ENCODE assay signal across 21 mouse cellular contexts in the genomic region with DNA sequence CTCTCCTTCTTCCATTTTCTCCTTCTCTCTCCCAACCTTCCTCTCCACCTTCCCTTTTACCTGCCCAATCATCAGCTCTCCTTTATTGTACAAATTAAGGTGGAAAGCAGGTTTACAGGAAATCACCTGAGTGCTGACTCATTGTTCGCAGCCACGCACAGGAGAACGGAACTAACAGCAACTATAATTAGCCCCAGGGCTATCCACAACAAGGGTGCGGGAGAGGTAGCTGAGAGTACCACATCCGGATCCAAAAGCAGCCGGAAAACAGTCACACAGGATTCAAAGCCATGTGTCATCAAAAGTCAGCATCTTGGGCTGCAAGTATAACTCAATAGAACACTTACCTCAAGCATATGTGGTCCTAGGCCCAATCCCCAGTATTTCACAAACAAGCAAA. TPM values are rescaled to one million over a fixed set of nuclear protein-coding genes. Genes with fewer than 3 reads are reported as not detected.
DNase-seq lines count a peak whose midpoint lies in the region; ATAC-seq lines count a peak whose summit lies in the region.
"Had no signal": no experiment of that assay in that cellular context is flagged by ENCODE, and none has a peak within 500 bp of the region (broad histone marks: within the 10 kb centered on the region; RNA-seq: fewer than 3 reads in every experiment).

No protein-coding gene starts in this region.

- no peaks in the 10 kb centered on the region for H3K27me3 ChIP-seq in kidney, embryonic 14.5 days (ENCODE audit: control insufficient read depth, insufficient read depth, low read length)
- H3K27me3 ChIP-seq: hindbrain, embryonic 13.5 days; liver, embryonic 13.5 days; lung, embryonic 15.5 days; midbrain, embryonic 13.5 days had no signal

- H3K9me3 ChIP-seq in kidney, embryonic 14.5 days (ENCODE audit: control insufficient read depth, low read length): no peaks in the 10 kb centered on the region
- H3K9me3 ChIP-seq: G1E; hindbrain, embryonic 13.5 days; liver, embryonic 13.5 days; lung, embryonic 15.5 days; midbrain, embryonic 13.5 days had no signal

- H3K36me3 ChIP-seq in kidney, embryonic 14.5 days (ENCODE audit: control insufficient read depth, insufficient read depth, low read length): no peaks in the 10 kb centered on the region
- H3K36me3 ChIP-seq: G1E; hindbrain, embryonic 13.5 days; liver, embryonic 13.5 days; lung, embryonic 15.5 days; midbrain, embryonic 13.5 days had no signal

- peak; percentile 41 to 56 for DNase-seq in CD8-positive naive resting alpha-beta T cell, adult 2 months (ENCODE audit: low read depth in 2 of 2, low spot score in 2 of 2)
- DNase-seq in thymus, adult 18-20 months: peak; percentile 22 to 45
- no peak for DNase-seq in urinary bladder, postnatal 36 days (ENCODE audit: low spot score in 2 of 2)
- no peak for DNase-seq in cerebellum, postnatal 36 days
- no peak for DNase-seq in adrenal gland, adult 2 months
- DNase-seq: adrenal gland, postnatal 10 days; cerebellum, adult 11 months; forebrain, postnatal 0 days; liver, embryonic 13.5 days had no signal

- H3K27ac ChIP-seq in kidney, embryonic 14.5 days (ENCODE audit: low read depth, low read length): no peak overlapping the region
- H3K27ac ChIP-seq: hindbrain, embryonic 13.5 days; kidney, postnatal 0 days; layer of hippocampus, adult 2 months; left cerebral cortex, adult 2 months; liver, embryonic 13.5 days; lung, embryonic 15.5 days; macrophage; midbrain, embryonic 13.5 days had no signal

- H3K4me3 ChIP-seq in kidney, embryonic 14.5 days (ENCODE audit: low read length): no peak overlapping the region
- H3K4me3 ChIP-seq: hindbrain, embryonic 13.5 days; layer of hippocampus, adult 2 months; left cerebral cortex, adult 2 months; liver, embryonic 13.5 days; lung, embryonic 15.5 days; midbrain, embryonic 13.5 days; myocyte had no signal

- H3K4me1 ChIP-seq in kidney, embryonic 14.5 days (ENCODE audit: control insufficient read depth, insufficient read depth, low read length): no peaks in the 10 kb centered on the region
- H3K4me1 ChIP-seq: liver, embryonic 13.5 days; lung, embryonic 15.5 days; midbrain, embryonic 13.5 days had no signal

- peak; percentile 90 to 91 for ATAC-seq in hematopoietic stem cell, adult 5-6 weeks (replicated peaks in 1 of 2; ENCODE audit: insufficient read depth in 1 of 2, low FRiP score in 2 of 2, low TSS enrichment in 1 of 2, low read depth in 1 of 2, poor library complexity in 2 of 2, severe bottlenecking in 2 of 2)
- ATAC-seq in kidney, embryonic 14.5 days (ENCODE audit: low FRiP score, low TSS enrichment): no peak
- ATAC-seq: forebrain, postnatal 0 days; intestine, postnatal 0 days; midbrain, embryonic 13.5 days had no signal

- no peak overlapping the region for H3K9ac ChIP-seq in kidney, embryonic 14.5 days (ENCODE audit: low read depth, low read length)
- H3K9ac ChIP-seq: forebrain, postnatal 0 days; hindbrain, embryonic 13.5 days; liver, embryonic 13.5 days; lung, embryonic 15.5 days; midbrain, embryonic 13.5 days had no signal

- H3K4me2 ChIP-seq in kidney, embryonic 14.5 days (replicated peaks; ENCODE audit: low read depth, low read length): no peak overlapping the region
- H3K4me2 ChIP-seq: hindbrain, embryonic 13.5 days; liver, embryonic 13.5 days; lung, embryonic 15.5 days; midbrain, embryonic 13.5 days had no signal

- WGBS in kidney, embryonic 14.5 days: 81% methylated on average over 6 of the region's 6 CpGs

RNA-seq across cellular contexts. Expression of gene Sv2b, which starts 53.5 kb away (rescaled TPM):
- 0.13 TPM in 1 of 2 replicates, not detected in the other for total RNA-seq in hematopoietic stem cell, adult 5-6 weeks (2017)
- total RNA-seq in adrenal gland, adult 2 months (2021): under 1 TPM; 0.17 to 0.21 TPM
- polyA plus RNA-seq in adrenal gland, adult 2 months (2012; rRNA removed): 0.02 and 0.03 TPM in 2 replicates
- 0.63 and 1.2 TPM in 2 replicates for polyA plus RNA-seq in kidney, embryonic 14.5 days (2014; fragmentation: Nextera tagmentation; extraction: Ambion mirVana)
- polyA plus RNA-seq: G1E, macrophage had no signal

Comparison
In these comparisons a context has a peak if more than half of its experiments do, and no peak if none do; other contexts are left out.
1. DNase-seq: peak in CD8-positive naive resting alpha-beta T cell, adult 2 months (2 of 2) and thymus, adult 18-20 months (2 of 2); none in urinary bladder, postnatal 36 days (0 of 2), cerebellum, postnatal 36 days (0 of 2) and adrenal gland, adult 2 months (single experiment).